Mouse (Mus musculus) MEL (cell line): ENCODE results near the gene Csmd2. TPM values are rescaled to one million over a fixed set of nuclear protein-coding genes. Genes with fewer than 3 reads are reported as not detected.

ENCODE experiments used
- DNase-seq: peaks from one replicate; pipeline ENCODE4 v3.0.0; 2011; ENCODE audit warnings: low read depth, low spot score
- H3K27ac ChIP-seq: 2 replicates; pipeline ENCODE4 v1.5.1; 2012; ENCODE audit warnings: low read depth, mild to moderate bottlenecking, control low read depth, low read length, moderate library complexity; ENCODE audit not compliant: control insufficient read depth
- H3K27me3 ChIP-seq, 2 experiments: fragments of 150-350 bp in 1 of 2; sonication (generic) in 1 of 2; 2 replicates each; pipeline ENCODE4 v1.6.1; 2012; ENCODE audit warnings: low read length in 2 of 2, mild to moderate bottlenecking in 2 of 2, improper control_type of control experiment in 1 of 2, moderate library complexity in 1 of 2; ENCODE audit not compliant: insufficient read depth in 2 of 2, control insufficient read depth in 1 of 2
- H3K36me3 ChIP-seq, 2 experiments: 2 replicates each; pipeline ENCODE4 v1.6.1; 2012 to 2014; ENCODE audit warnings: low read length in 2 of 2, improper control_type of control experiment in 1 of 2, inconsistent platforms in 1 of 2, mild to moderate bottlenecking in 1 of 2; ENCODE audit not compliant: insufficient read depth in 2 of 2, control insufficient read depth in 1 of 2
- H3K4me1 ChIP-seq, 2 experiments: fragments of 150-350 bp in 1 of 2; sonication (generic) in 1 of 2; 2 replicates each; pipeline ENCODE4 v1.6.1; 2012; ENCODE audit warnings: low read length in 2 of 2, improper control_type of control experiment in 1 of 2, mild to moderate bottlenecking in 1 of 2; ENCODE audit not compliant: insufficient read depth in 2 of 2, control insufficient read depth in 1 of 2
- H3K4me3 ChIP-seq, 2 experiments: fragments of 150-350 bp in 1 of 2; sonication (generic) in 1 of 2; 2 replicates each; pipeline ENCODE4 v1.5.1; 2012; ENCODE audit warnings: low read depth in 2 of 2, low read length in 2 of 2, mild to moderate bottlenecking in 2 of 2, moderate library complexity in 2 of 2, control low read depth in 1 of 2, improper control_type of control experiment in 1 of 2; ENCODE audit not compliant: control insufficient read depth in 1 of 2, insufficient read depth in 1 of 2
- H3K79me2 ChIP-seq: 2 replicates; pipeline ENCODE4 v1.6.1; 2012; ENCODE audit warnings: mild to moderate bottlenecking, low read length, moderate library complexity; ENCODE audit not compliant: control insufficient read depth, poor library complexity, insufficient read depth
- H3K9ac ChIP-seq: 2 replicates; pipeline ENCODE4 v1.6.1; 2012; ENCODE audit warnings: low read depth, mild to moderate bottlenecking, control low read depth, low read length, moderate library complexity; ENCODE audit not compliant: control insufficient read depth, poor library complexity, severe bottlenecking
- H3K9me3 ChIP-seq: fragments of 150-350 bp; sonication (generic); replicated peaks from 2 replicates; pipeline ENCODE4 v1.6.1; 2012; ENCODE audit warnings: mild to moderate bottlenecking, low read length, improper control_type of control experiment, moderate library complexity; ENCODE audit not compliant: insufficient read depth
- BHLHE40 ChIP-seq: IDR thresholded peaks from 2 replicates; pipeline ENCODE4 v1.6.1; 2012; ENCODE audit warnings: low read depth, mild to moderate bottlenecking, inconsistent platforms, low read length, improper control_type of control experiment, borderline replicate concordance
- CHD2 ChIP-seq: IDR thresholded peaks from 2 replicates; pipeline ENCODE4 v1.6.1; 2011; ENCODE audit warnings: low read length, improper control_type of control experiment
- CTCF ChIP-seq, 3 experiments: IDR thresholded peaks in 2 of 3; conservative IDR thresholded peaks in 1 of 3; 2 replicates each; pipeline ENCODE4 v1.5.1; 2011 to 2012; ENCODE audit warnings: low read length in 3 of 3, low read depth in 2 of 3, mild to moderate bottlenecking in 2 of 3, improper control_type of control experiment in 1 of 3, inconsistent platforms in 1 of 3, mixed read lengths in 1 of 3, moderate library complexity in 1 of 3; ENCODE audit not compliant: control insufficient read depth in 1 of 3, insufficient read depth in 1 of 3, poor library complexity in 1 of 3, severe bottlenecking in 1 of 3
- E2F4 ChIP-seq: IDR thresholded peaks from 2 replicates; pipeline ENCODE4 v1.6.1; 2011; ENCODE audit warnings: low read depth, low read length, improper control_type of control experiment, borderline replicate concordance
- EP300 ChIP-seq, 2 experiments: IDR thresholded peaks; 2 replicates each; pipeline ENCODE4 v1.6.1; 2011; ENCODE audit warnings: improper control_type of control experiment in 2 of 2, low read length in 2 of 2, low read depth in 1 of 2, mild to moderate bottlenecking in 1 of 2
- GATA1 ChIP-seq: IDR thresholded peaks from 2 replicates; pipeline ENCODE4 v1.6.1; 2011; ENCODE audit warnings: low read depth, low read length, improper control_type of control experiment
- HCFC1 ChIP-seq: IDR thresholded peaks from 2 replicates; pipeline ENCODE4 v1.6.1; 2012; ENCODE audit warnings: low read depth, mild to moderate bottlenecking, inconsistent platforms, low read length, improper control_type of control experiment, moderate library complexity
- JUND ChIP-seq: IDR thresholded peaks from 2 replicates; pipeline ENCODE4 v1.6.1; 2011; ENCODE audit warnings: low read depth, mild to moderate bottlenecking, improper control_type of control experiment, low read length
- KAT2A ChIP-seq: conservative IDR thresholded peaks from 2 replicates; pipeline ENCODE4 v1.6.1; 2012; ENCODE audit warnings: low read depth, low read length, improper control_type of control experiment, inconsistent platforms
- MAFK ChIP-seq: IDR thresholded peaks from 2 replicates; pipeline ENCODE4 v1.6.1; 2011; ENCODE audit warnings: low read depth, mild to moderate bottlenecking, low read length, improper control_type of control experiment, borderline replicate concordance
- MAX ChIP-seq: IDR thresholded peaks from 2 replicates; pipeline ENCODE4 v1.6.1; 2011; ENCODE audit warnings: low read length, improper control_type of control experiment
- MAZ ChIP-seq: IDR thresholded peaks from 2 replicates; pipeline ENCODE4 v1.6.1; 2012; ENCODE audit warnings: low read depth, mild to moderate bottlenecking, inconsistent platforms, low read length, improper control_type of control experiment
- MEF2A ChIP-seq: IDR thresholded peaks from 2 replicates; pipeline ENCODE4 v1.6.1; 2014; ENCODE audit warnings: low read depth, mild to moderate bottlenecking, inconsistent platforms, low read length, improper control_type of control experiment; ENCODE audit not compliant: poor library complexity, insufficient replicate concordance, severe bottlenecking; ENCODE audit errors: extremely low read depth
- MXI1 ChIP-seq: IDR thresholded peaks from 2 replicates; pipeline ENCODE4 v1.6.1; 2011; ENCODE audit warnings: mild to moderate bottlenecking, low read depth, low read length, improper control_type of control experiment
- MYB ChIP-seq: IDR thresholded peaks from 2 replicates; pipeline ENCODE4 v1.6.1; 2011; ENCODE audit warnings: mild to moderate bottlenecking, low read depth, low read length, improper control_type of control experiment
- MYC ChIP-seq: IDR thresholded peaks from 2 replicates; pipeline ENCODE4 v1.6.1; 2011; ENCODE audit warnings: low read depth, mild to moderate bottlenecking, low read length, improper control_type of control experiment, moderate library complexity
- POLR2AphosphoS5 ChIP-seq: IDR thresholded peaks from 2 replicates; pipeline ENCODE4 v1.6.1; 2012; ENCODE audit warnings: low read depth, borderline replicate concordance, mild to moderate bottlenecking, inconsistent platforms, low read length, moderate library complexity, mixed read lengths
- RAD21 ChIP-seq: IDR thresholded peaks from 2 replicates; pipeline ENCODE4 v1.6.1; 2011; ENCODE audit warnings: mild to moderate bottlenecking, low read depth, low read length, improper control_type of control experiment
- RCOR1 ChIP-seq: IDR thresholded peaks from 2 replicates; pipeline ENCODE4 v1.6.1; 2012; ENCODE audit warnings: low read depth, mild to moderate bottlenecking, inconsistent platforms, low read length, improper control_type of control experiment
- SIN3A ChIP-seq: IDR thresholded peaks from 2 replicates; pipeline ENCODE4 v1.6.1; 2012; ENCODE audit warnings: low read length, improper control_type of control experiment, inconsistent platforms
- SMC3 ChIP-seq: IDR thresholded peaks from 2 replicates; pipeline ENCODE4 v1.6.1; 2011; ENCODE audit warnings: low read depth, low read length, improper control_type of control experiment
- TAL1 ChIP-seq: IDR thresholded peaks from 2 replicates; pipeline ENCODE4 v1.6.1; 2012; ENCODE audit warnings: mild to moderate bottlenecking, inconsistent platforms, low read length, moderate library complexity, mixed read lengths
- TBP ChIP-seq: IDR thresholded peaks from 2 replicates; pipeline ENCODE4 v1.8.0; 2011; ENCODE audit warnings: low read depth, low read length, improper control_type of control experiment
- UBTF ChIP-seq: IDR thresholded peaks from 2 replicates; pipeline ENCODE4 v1.6.1; 2012; ENCODE audit warnings: low read depth, mild to moderate bottlenecking, inconsistent platforms, low read length, improper control_type of control experiment, moderate library complexity, borderline replicate concordance; ENCODE audit not compliant: insufficient read depth
- USF1 ChIP-seq: IDR thresholded peaks from 2 replicates; pipeline ENCODE4 v1.6.1; 2014; ENCODE audit warnings: low read depth, mild to moderate bottlenecking, inconsistent platforms, low read length, improper control_type of control experiment, moderate library complexity
- ZMIZ1 ChIP-seq: IDR thresholded peaks from 2 replicates; pipeline ENCODE4 v1.6.1; 2012; ENCODE audit warnings: low read depth, mild to moderate bottlenecking, inconsistent platforms, low read length, improper control_type of control experiment, moderate library complexity
- polyA plus RNA-seq, 2 experiments: library from polyadenylated mRNA; stranded (reverse) in 1 of 2; unstranded in 1 of 2; fragments of >175 nt in 1 of 2; fragments of >200 nt in 1 of 2; gene quantifications; 2 replicates each; pipeline versions ENCODE4 v1.2.1 to v1.2.4; 2012; ENCODE audit warnings: low replicate concordance in 2 of 2, low read depth in 1 of 2; ENCODE audit not compliant: insufficient read length in 2 of 2, insufficient read depth in 1 of 2, missing spikeins in 1 of 2
- total RNA-seq: library from RNA; depleted of rRNA; stranded (reverse); fragments of 300-350 nt; gene quantifications from 2 replicates; pipeline ENCODE4 v1.2.3, GENCODE M21; 2012

Csmd2 gene
- total and polyA plus RNA-seq, 3 experiments = not detected

DNA sequence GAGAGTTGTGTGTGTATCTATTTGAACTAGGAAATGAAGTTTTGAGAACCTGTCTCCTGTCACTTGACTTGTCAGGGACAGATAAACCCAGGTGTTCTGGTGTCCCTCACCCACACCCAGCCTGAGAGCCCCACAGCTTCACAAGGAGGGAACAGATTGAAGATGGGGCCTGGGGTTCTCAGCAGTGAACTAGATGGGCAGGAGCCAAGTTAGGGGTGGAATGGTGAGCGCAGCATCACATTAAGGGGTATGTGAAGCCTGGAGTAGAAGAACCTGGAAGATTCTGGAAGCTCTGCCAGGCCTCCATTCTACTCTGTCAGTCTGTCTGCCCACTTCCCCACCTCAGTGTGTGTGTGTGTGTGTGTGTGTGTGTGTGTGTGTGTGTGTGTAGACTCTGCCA lies 184.0 kb downstream of the Csmd2 start:
- TF ChIP-seq JUND (no peak), GATA1 (no peak), RAD21 (no peak), MAX (no peak), RCOR1 (no peak), UBTF (no peak), KAT2A (no peak), MXI1 (no peak), BHLHE40 (no peak), MYB (no peak), TAL1 (no peak), POLR2AphosphoS5 (no peak), HCFC1 (no peak), SMC3 (no peak)
- Histone ChIP-seq H3K27ac (no peak overlapping the region), H3K9me3 (no peaks in the 10 kb centered on the region), H3K4me3 (no peak overlapping the region), H3K9ac (no peak overlapping the region), H3K27me3 (no peaks in the 10 kb centered on the region), H3K36me3 (no peaks in the 10 kb centered on the region), H3K4me1 (no peaks in the 10 kb centered on the region), H3K79me2 (no peaks in the 10 kb centered on the region)
- no peak for DNase-seq

DNA sequence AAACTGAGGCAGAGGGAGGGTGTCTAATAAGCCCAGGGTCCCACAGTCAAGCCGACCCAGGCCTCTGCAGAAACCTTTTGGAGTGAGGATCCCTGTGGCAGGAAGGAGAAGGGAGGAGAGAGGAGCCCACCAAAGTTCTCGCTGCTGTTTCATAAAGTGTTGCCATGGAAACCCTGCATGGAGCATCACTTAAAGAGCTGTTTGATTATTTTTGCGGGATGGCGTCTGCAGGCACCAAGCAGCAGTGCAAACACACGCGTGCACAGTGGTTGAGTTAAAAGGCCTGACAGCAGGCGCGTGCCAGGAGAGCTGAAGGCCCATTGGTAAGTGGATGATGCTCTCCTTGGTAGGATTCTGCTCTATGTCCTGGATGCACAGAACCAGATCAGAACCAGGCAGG lies 191.3 kb downstream of the Csmd2 start:
- Histone ChIP-seq H3K27me3 (no peaks in the 10 kb centered on the region), H3K9me3 (no peaks in the 10 kb centered on the region), H3K36me3 (no peaks in the 10 kb centered on the region)
- TF ChIP-seq ZMIZ1 (no peak), SIN3A (no peak), TAL1 (no peak), POLR2AphosphoS5 (no peak), CTCF (IDR thresholded peaks at IDR 0.05 in 2 of 3, conservative IDR thresholded peaks at IDR 0.05 in 1 of 3; ENCODE audit: control insufficient read depth in 1 of 3, insufficient read depth in 1 of 3, low read depth in 2 of 3, low read length in 3 of 3, poor library complexity in 1 of 3, severe bottlenecking in 1 of 3) (no peak), GATA1 (no peak), MEF2A (no peak), MYC (no peak), EP300 (IDR thresholded peaks at IDR 0.05; ENCODE audit: low read depth in 1 of 2, low read length in 2 of 2) (no peak), TBP (no peak), E2F4 (no peak), MAFK (no peak), CHD2 (no peak), MAZ (no peak), USF1 (no peak)
- TF ChIP-seq, all 39 proteins: peak for 0
- H3K4me1 ChIP-seq = no peaks in the 10 kb centered on the region
- no peak overlapping the region for H3K9ac ChIP-seq
- H3K79me2 ChIP-seq = no peaks in the 10 kb centered on the region
- no peak overlapping the region for H3K27ac ChIP-seq
- no peak for DNase-seq
- no peak overlapping the region for H3K4me3 ChIP-seq
